Mouse (Mus musculus): ENCODE results near the gene Ralgapa1.

- TF ChIP-seq TCF12 (IDR thresholded peaks at IDR 0.05; ENCODE audit: insufficient read depth, poor library complexity, severe bottlenecking) (no peak), POLR2A (IDR thresholded peaks at IDR 0.05; ENCODE audit: insufficient read length, low read depth) (no peak), MAX (IDR thresholded peaks at IDR 0.05; ENCODE audit: low read depth) (no peak), POLR2AphosphoS2 (IDR thresholded peaks at IDR 0.05; ENCODE audit: insufficient read length, low read depth) (no peak), E2F4 (IDR thresholded peaks at IDR 0.05; ENCODE audit: insufficient read depth) (no peak), USF1 (IDR thresholded peaks at IDR 0.05; ENCODE audit: low read depth) (no peak), REST (IDR thresholded peaks at IDR 0.05; ENCODE audit: insufficient read depth, insufficient read length) (no peak), CEBPB (IDR thresholded peaks at IDR 0.05; ENCODE audit: insufficient read depth, poor library complexity, severe bottlenecking) (no peak), MYOD1 (IDR thresholded peaks at IDR 0.05; ENCODE audit: control insufficient read depth in 1 of 3, insufficient read length in 2 of 3, low read depth in 2 of 3) (no peak)
These were observed 48.8 kb upstream of the Ralgapa1 start for GRCm38 (mm10) chr12:55869622-55870322.
